Mouse (Mus musculus) forebrain, embryonic 16.5 days (tissue): ENCODE measurements at regions not wholly inside any gene's neighbourhood (a gene's known extent, or its start where the extent isn't known, plus 50 kb on each side); places are given as distances from the start of the nearest gene placed in this dataset.
A peak's percentile ranks its signal among the peaks of the same experiment; 100 is the strongest.

Experiments
- ATAC-seq: fragments of 200-750 bp; cut with Nextera tagmentation; 2 replicates; pipeline ENCODE4 v1.8.0; 2017; ENCODE audit warnings: mild to moderate bottlenecking, moderate library complexity
- H3K27ac ChIP-seq: fragments of 300-500 bp; sonication (generic); 2 replicates; pipeline ENCODE4 v1.5.1; 2014; ENCODE audit warnings: low read length, control low read depth
- H3K27me3 ChIP-seq: fragments of 300-500 bp; sonication (generic); replicated peaks from 2 replicates; pipeline ENCODE4 v1.6.1; 2014; ENCODE audit warnings: low read length; ENCODE audit not compliant: control insufficient read depth, insufficient read depth
- H3K36me3 ChIP-seq: fragments of 300-500 bp; sonication (generic); 2 replicates; pipeline ENCODE4 v1.6.1; 2014; ENCODE audit not compliant: control insufficient read depth, insufficient read depth
- H3K4me1 ChIP-seq: fragments of 300-500 bp; sonication (generic); replicated peaks from 2 replicates; pipeline ENCODE4 v1.6.1; 2014; ENCODE audit warnings: low read length; ENCODE audit not compliant: control insufficient read depth, insufficient read depth
- H3K4me2 ChIP-seq: fragments of 300-500 bp; sonication (generic); 2 replicates; pipeline ENCODE4 v1.6.1; 2014; ENCODE audit warnings: mild to moderate bottlenecking, low read length, control low read depth
- H3K4me3 ChIP-seq: fragments of 300-500 bp; sonication (generic); replicated peaks from 2 replicates; pipeline ENCODE4 v1.5.1; 2014; ENCODE audit warnings: mild to moderate bottlenecking, low read length, control low read depth
- H3K9ac ChIP-seq: fragments of 300-500 bp; sonication (generic); replicated peaks from 2 replicates; pipeline ENCODE4 v1.6.1; 2014; ENCODE audit warnings: low read depth, low read length, control low read depth
- H3K9me3 ChIP-seq: fragments of 300-500 bp; sonication (generic); 2 replicates; pipeline ENCODE4 v1.6.1; 2016; ENCODE audit warnings: low read length; ENCODE audit not compliant: control insufficient read depth
- WGBS: fragments of 180-500 bp; shearing (Covaris S2); extraction: QIAGEN DNeasy Blood & Tissue Kit; methylation state at CpG from one replicate; pipeline ENCODE4 v1.1.7; 2014; 5-methylcytosine and 5-hydroxymethylcytosine counted together

DNA sequence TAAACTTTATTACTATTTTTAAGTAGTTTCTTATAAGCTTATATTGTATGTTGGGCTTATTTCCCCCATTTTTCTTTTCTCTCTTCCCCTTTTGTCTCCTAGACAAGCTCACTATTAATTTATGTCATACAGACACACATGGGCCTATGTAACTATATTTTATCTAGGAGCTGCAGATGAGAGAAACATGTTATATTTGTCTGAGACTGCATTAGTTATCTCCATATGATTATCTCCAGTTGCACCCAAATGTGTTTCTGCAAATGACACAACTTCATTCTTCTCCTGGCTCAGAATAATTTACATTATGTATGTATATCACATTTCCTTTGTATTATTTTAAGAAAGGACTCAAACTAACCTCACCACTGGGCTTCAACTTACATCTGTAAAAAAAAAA is 501.3 kb downstream of the Olfm4 start:
- ATAC-seq = no peak
- no peaks in the 10 kb centered on the region for H3K9me3 ChIP-seq
- no peak overlapping the region for H3K9ac ChIP-seq

DNA sequence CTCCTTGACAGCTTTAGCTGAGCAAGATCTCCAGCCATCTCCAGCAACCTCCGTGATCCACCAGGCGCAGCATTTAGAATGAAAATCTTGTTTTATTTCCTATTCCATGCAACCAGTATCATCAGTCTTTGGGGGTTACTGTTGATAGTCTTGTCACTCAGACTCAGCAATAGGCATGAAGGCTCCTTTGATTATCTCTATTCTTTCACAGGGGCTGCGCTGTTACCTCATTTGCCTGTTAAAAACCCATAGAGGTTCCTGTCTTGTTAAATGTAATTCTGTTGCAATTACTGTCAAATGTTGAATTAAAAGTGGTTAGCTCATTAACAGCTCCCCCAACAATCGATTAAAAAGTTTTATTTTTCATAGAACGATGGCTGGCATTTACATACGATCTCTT is 502.7 kb downstream of the Olfm4 start:
- Histone ChIP-seq H3K9ac (no peak overlapping the region), H3K4me2 (no peak overlapping the region), H3K9me3 (no peaks in the 10 kb centered on the region), H3K4me3 (no peak overlapping the region), H3K27me3 (no peaks in the 10 kb centered on the region), H3K4me1 (no peaks in the 10 kb centered on the region), H3K27ac (no peak overlapping the region), H3K36me3 (no peaks in the 10 kb centered on the region)
- peak; percentile 43 for ATAC-seq
- 30% methylated on average over 6 of the region's 6 CpGs for WGBS

More for the DNA sequence above, 501.3 kb downstream of the Olfm4 start:
- Histone ChIP-seq H3K4me2 (no peak overlapping the region), H3K4me1 (no peaks in the 10 kb centered on the region), H3K27ac (no peak overlapping the region), H3K27me3 (no peaks in the 10 kb centered on the region), H3K36me3 (no peaks in the 10 kb centered on the region), H3K4me3 (no peak overlapping the region)

DNA sequence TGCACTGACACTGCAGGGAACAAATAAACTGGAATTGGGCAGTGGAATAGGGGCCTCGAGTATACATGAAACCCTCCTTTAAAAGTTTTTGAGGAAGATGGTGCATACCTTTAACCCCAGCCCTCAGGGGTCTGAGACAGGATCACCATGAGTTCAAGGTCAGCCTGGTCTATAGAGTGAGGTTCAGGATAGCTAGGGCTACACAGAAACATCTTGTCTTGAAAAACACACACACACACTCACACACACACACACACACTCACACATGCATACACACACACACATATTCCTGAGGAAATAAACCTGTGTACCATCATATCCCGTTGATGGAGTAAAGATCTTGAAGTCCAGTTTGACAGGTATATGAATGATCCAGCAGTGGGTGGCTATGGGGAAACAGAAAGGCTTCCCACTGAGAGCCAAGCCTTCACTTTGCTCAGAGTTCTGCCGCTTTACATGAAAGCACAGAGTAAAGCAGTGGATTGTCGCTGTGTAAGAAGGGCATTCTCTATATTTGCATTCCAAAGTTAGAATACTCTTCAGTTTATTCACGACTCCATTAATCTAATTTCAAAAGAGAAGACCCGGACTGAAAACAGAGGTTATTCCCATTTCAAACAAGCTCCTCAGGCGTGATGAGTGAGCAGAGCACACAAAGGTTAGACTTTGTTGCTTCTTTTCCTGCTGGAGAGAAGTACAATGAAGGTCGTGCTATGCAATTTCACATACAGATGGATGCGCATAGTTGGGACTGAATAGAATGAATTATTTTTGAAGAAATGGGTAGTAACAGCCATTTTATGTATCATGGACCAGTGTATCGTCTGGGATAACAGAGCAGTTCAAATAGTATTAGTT is 508.4 kb downstream of the Olfm4 start:
- H3K36me3 ChIP-seq = no peaks in the 10 kb centered on the region
- ATAC-seq = no peak
- no peak overlapping the region for H3K4me3 ChIP-seq
- no peaks in the 10 kb centered on the region for H3K27me3 ChIP-seq
- H3K27ac ChIP-seq = no peak overlapping the region
- no peak overlapping the region for H3K4me2 ChIP-seq
- WGBS = 32% methylated on average over 10 of the region's 10 CpGs
- no peak overlapping the region for H3K9ac ChIP-seq
- no peaks in the 10 kb centered on the region for H3K9me3 ChIP-seq
- H3K4me1 ChIP-seq = no peaks in the 10 kb centered on the region

DNA sequence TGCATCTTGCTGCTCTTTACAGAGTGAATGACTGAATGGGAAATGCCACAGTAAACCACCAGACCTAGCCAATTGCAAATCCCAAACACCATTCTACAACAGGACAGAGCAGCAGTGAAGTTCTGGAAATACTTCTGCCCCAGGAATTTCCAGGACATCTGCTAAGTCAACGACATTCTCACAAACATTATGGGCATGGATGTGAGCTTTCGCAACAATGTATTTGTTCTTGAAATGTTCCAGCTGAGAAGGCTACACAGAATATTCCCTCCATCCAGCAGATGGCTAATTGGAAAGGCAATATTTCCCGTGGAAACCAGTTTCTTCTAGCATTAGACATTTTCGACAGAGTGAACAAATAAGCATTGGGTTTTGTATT is 509.0 kb downstream of the Olfm4 start:
- no peak overlapping the region for H3K4me2 ChIP-seq
- H3K27me3 ChIP-seq = no peaks in the 10 kb centered on the region
- H3K36me3 ChIP-seq = no peaks in the 10 kb centered on the region
- H3K27ac ChIP-seq = no peak overlapping the region
- no peak for ATAC-seq
- 65% methylated on average over 4 of the region's 4 CpGs for WGBS
- no peaks in the 10 kb centered on the region for H3K9me3 ChIP-seq
- H3K4me1 ChIP-seq = no peaks in the 10 kb centered on the region
- no peak overlapping the region for H3K4me3 ChIP-seq
- H3K9ac ChIP-seq = no peak overlapping the region

DNA sequence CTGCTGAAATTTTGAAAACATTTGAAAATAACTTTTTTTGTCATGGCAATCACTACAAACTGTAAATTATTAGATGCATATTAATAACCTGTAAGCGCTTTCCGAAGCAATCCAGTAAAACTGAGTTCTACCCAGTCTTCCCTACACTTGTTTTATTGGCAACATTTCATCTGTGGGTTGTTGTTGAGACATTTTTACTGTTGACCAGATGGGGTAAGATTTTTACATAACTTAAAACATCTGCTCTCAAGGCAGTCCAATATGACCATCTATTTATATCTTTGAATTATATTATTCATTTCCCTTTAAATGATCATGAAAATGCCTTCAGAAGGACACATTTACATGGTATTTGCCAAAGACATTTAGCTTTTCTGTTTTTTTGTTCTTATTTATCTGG is 520.5 kb downstream of the Olfm4 start:
- H3K4me3 ChIP-seq = no peak overlapping the region
- no peak overlapping the region for H3K9ac ChIP-seq
- no peak for ATAC-seq
- H3K9me3 ChIP-seq = peaks cover 2% of the 10 kb centered on the region; the same call in 1 of the 2 replicates
- no peak overlapping the region for H3K4me2 ChIP-seq
- 95% methylated on average over 2 of the region's 2 CpGs for WGBS
- no peaks in the 10 kb centered on the region for H3K4me1 ChIP-seq
- no peak overlapping the region for H3K27ac ChIP-seq
- no peaks in the 10 kb centered on the region for H3K36me3 ChIP-seq
- no peaks in the 10 kb centered on the region for H3K27me3 ChIP-seq

DNA sequence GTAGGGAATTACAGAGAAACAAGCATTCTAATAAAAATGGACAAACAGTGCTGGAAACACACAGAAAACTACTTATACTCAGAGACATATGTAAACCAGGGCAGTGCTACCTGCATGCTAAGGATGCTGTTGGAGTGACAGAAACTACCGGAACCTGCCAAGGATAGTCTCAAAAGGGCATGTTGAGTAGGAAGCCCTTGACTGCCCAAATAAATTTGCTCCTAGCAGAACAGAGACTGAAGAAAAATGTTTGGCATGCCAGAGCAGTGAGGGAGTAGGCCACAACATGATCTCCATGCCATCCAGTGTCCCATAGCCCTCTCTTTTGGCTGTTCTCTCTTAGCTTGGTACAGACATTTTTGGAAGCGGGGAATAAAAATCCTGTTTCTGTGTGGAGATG is 532.7 kb downstream of the Olfm4 start:
- no peak overlapping the region for H3K27ac ChIP-seq
- H3K27me3 ChIP-seq = no peaks in the 10 kb centered on the region
- H3K4me3 ChIP-seq = no peak overlapping the region
- no peak for ATAC-seq
- H3K4me2 ChIP-seq = no peak overlapping the region
- H3K36me3 ChIP-seq = no peaks in the 10 kb centered on the region
- no peak overlapping the region for H3K9ac ChIP-seq
- no peaks in the 10 kb centered on the region for H3K9me3 ChIP-seq
- 96% methylated on average over 2 of the region's 2 CpGs for WGBS
- no peaks in the 10 kb centered on the region for H3K4me1 ChIP-seq

DNA sequence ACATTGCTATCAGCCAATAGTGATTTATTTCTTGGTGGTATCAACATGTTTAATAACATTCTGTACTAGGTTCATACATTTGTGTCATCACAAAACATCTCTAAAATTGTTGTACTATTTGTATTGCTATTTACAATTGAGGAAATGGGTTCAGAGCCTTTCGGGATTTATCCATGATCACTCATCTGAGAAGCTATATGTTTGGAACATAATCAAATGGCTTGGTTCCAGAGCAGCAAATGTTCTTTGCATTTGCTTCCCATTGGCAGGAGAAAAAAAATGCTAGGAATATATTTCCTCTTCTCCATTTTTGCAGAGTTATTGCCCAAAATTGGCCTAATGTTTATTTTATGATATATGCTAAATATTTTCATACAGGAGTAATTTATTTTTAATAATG is 537.3 kb downstream of the Olfm4 start:
- no peaks in the 10 kb centered on the region for H3K4me1 ChIP-seq
- WGBS = 62% methylated on average over 1 of the region's 1 CpGs
- no peaks in the 10 kb centered on the region for H3K36me3 ChIP-seq
- no peak overlapping the region for H3K27ac ChIP-seq
- H3K27me3 ChIP-seq = no peaks in the 10 kb centered on the region
- ATAC-seq = no peak
- no peak overlapping the region for H3K4me3 ChIP-seq
- no peaks in the 10 kb centered on the region for H3K9me3 ChIP-seq
- no peak overlapping the region for H3K4me2 ChIP-seq
- H3K9ac ChIP-seq = no peak overlapping the region

DNA sequence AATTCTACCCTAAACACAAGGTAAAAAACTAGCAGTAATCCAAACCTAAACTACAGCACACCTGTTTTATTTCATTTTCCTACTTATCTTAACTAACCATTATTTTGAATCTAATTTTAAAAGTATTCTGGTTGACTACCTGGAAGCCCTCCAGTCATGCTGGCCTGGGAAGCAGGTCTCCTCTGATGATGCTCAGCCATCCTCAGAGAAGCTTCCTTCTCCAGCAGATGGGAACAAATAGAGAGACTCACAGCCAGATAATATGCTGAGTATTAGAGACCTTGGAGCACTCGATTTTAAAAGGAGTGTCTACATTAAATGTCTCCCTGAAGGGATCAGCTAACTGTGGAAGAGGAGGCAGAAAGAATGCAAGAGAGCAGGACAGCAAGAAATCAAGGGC is 537.8 kb downstream of the Olfm4 start:
- no peaks in the 10 kb centered on the region for H3K36me3 ChIP-seq
- H3K4me3 ChIP-seq = no peak overlapping the region
- H3K9ac ChIP-seq = no peak overlapping the region
- H3K27me3 ChIP-seq = no peaks in the 10 kb centered on the region
- no peaks in the 10 kb centered on the region for H3K9me3 ChIP-seq
- H3K4me1 ChIP-seq = no peaks in the 10 kb centered on the region
- no peak for ATAC-seq
- no peak overlapping the region for H3K4me2 ChIP-seq
- H3K27ac ChIP-seq = no peak overlapping the region
- WGBS = 70% methylated on average over 1 of the region's 1 CpGs

DNA sequence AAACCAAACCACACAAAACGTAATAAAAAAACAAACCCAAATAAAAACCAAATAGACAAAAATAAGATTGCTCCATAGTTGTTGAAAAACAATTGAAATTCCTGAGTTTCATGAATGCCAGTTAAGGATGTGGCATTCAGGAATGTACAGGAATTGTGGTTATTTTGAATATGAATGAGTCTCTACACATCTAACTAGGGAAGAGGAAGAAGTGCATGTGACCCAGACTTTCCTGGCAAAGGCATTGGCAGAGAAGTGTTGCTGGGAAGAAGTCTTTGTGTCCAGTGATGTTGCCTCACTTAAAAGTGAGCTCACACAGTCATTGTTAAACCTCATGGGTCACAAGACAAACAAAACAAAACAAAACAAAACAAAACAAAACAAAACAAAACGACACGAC is 538.7 kb downstream of the Olfm4 start:
- no peak overlapping the region for H3K9ac ChIP-seq
- H3K9me3 ChIP-seq = no peaks in the 10 kb centered on the region
- no peaks in the 10 kb centered on the region for H3K36me3 ChIP-seq
- no peaks in the 10 kb centered on the region for H3K4me1 ChIP-seq
- no peak overlapping the region for H3K4me3 ChIP-seq
- H3K27ac ChIP-seq = no peak overlapping the region
- no peak for ATAC-seq
- H3K27me3 ChIP-seq = no peaks in the 10 kb centered on the region
- H3K4me2 ChIP-seq = no peak overlapping the region
- WGBS = 76% methylated on average over 3 of the region's 3 CpGs
